Mouse (Mus musculus) adrenal gland, postnatal 14 days (tissue): ENCODE data around the gene Nap1l4. TPM values are rescaled to one million over a fixed set of nuclear protein-coding genes. Genes with fewer than 3 reads are reported as not detected.

Experiments
- DNase-seq: peaks from one replicate; pipeline ENCODE4 v3.0.0; 2021; ENCODE audit warnings: mixed read lengths
- total RNA-seq: library from RNA; stranded (reverse); gene quantifications from 2 replicates; pipeline ENCODE4 v1.2.3, GENCODE M21; 2021

Nap1l4 gene
- total RNA-seq, 1 experiment from 2014 or later: 154 TPM

- DNase-seq: no peak
These were observed 29.6 kb downstream of the Nap1l4 start for GRCm38 (mm10) chr7:143519333-143519732.

- no peak for DNase-seq
These were observed 34.5 kb downstream of the Nap1l4 start for GRCm38 (mm10) chr7:143514416-143514768.

- DNase-seq: no peak
These were observed 35.0 kb downstream of the Nap1l4 start for GRCm38 (mm10) chr7:143513763-143514415.

GRCm38 (mm10) chr7:143511335-143511712 is 37.6 kb downstream of the Nap1l4 start:
- DNase-seq: no peak

- DNase-seq: no peak
These were observed 38.1 kb downstream of the Nap1l4 start for GRCm38 (mm10) chr7:143510593-143511334.

- DNase-seq: no peak
These were observed 39.3 kb downstream of the Nap1l4 start for GRCm38 (mm10) chr7:143509566-143509965.

GRCm38 (mm10) chr7:143506675-143507074 is 42.2 kb downstream of the Nap1l4 start:
- peak; percentile 71 for DNase-seq

GRCm38 (mm10) chr7:143506271-143506670 is 42.6 kb downstream of the Nap1l4 start:
- no peak for DNase-seq

- DNase-seq: peak; percentile 90
These were observed 43.1 kb downstream of the Nap1l4 start for GRCm38 (mm10) chr7:143505823-143506222.

- DNase-seq: no peak
These were observed 43.5 kb downstream of the Nap1l4 start for GRCm38 (mm10) chr7:143505411-143505810.

- DNase-seq: no peak
These were observed 45.0 kb downstream of the Nap1l4 start for GRCm38 (mm10) chr7:143503926-143504325.

- peak; percentile 37 for DNase-seq
These were observed 46.3 kb downstream of the Nap1l4 start, which contains the start of gene Phlda2 for GRCm38 (mm10) chr7:143502418-143503200. Gene Phlda2 (minus strand): TSS chr7:143503150.

- peak; percentile 72 for DNase-seq
These were observed 47.1 kb downstream of the Nap1l4 start for GRCm38 (mm10) chr7:143501643-143502417.

- DNase-seq: no peak
These were observed 48.0 kb downstream of the Nap1l4 start for GRCm38 (mm10) chr7:143500912-143501311.

- DNase-seq: no peak
These were observed 50.3 kb downstream of the Nap1l4 start for GRCm38 (mm10) chr7:143498584-143498983.

- DNase-seq: no peak
These were observed 53.6 kb downstream of the Nap1l4 start for GRCm38 (mm10) chr7:143495104-143495961.

- DNase-seq: no peak
These were observed 55.2 kb downstream of the Nap1l4 start for GRCm38 (mm10) chr7:143493616-143494126.

- no peak for DNase-seq
These were observed 59.2 kb downstream of the Nap1l4 start for GRCm38 (mm10) chr7:143489735-143490134.

- no peak for DNase-seq
These were observed 66.4 kb downstream of the Nap1l4 start for GRCm38 (mm10) chr7:143482541-143482940.

- no peak for DNase-seq
These were observed 67.0 kb downstream of the Nap1l4 start for GRCm38 (mm10) chr7:143481806-143482387.

GRCm38 (mm10) chr7:143480498-143480897 is 68.4 kb downstream of the Nap1l4 start:
- DNase-seq: peak; percentile 89
